Mouse (Mus musculus) hindbrain, embryonic 15.5 days (tissue): ENCODE results near the gene Aspscr1. TPM values are rescaled to one million over a fixed set of nuclear protein-coding genes. Genes with fewer than 3 reads are reported as not detected.
A peak's percentile ranks its signal among the peaks of the same experiment; 100 is the strongest.
"Not testable (repeated sequence)": the region's sequence is repeated elsewhere in the genome, so short reads cannot be mapped to it uniquely, and the experiment has no call there.

Source experiments
- ATAC-seq: fragments of 200-750 bp; cut with Nextera tagmentation; 2 replicates; pipeline ENCODE4 v1.8.0; 2017; ENCODE audit warnings: low read depth, moderate number of reproducible peaks, moderate TSS enrichment; ENCODE audit not compliant: low FRiP score
- H3K27ac ChIP-seq: fragments of 300-500 bp; sonication (generic); replicated peaks from 2 replicates; pipeline ENCODE4 v1.5.1; 2015; ENCODE audit warnings: mild to moderate bottlenecking, inconsistent platforms
- H3K27me3 ChIP-seq: fragments of 300-500 bp; sonication (generic); 2 replicates; pipeline ENCODE4 v1.6.1; 2015; ENCODE audit warnings: control low read depth, inconsistent platforms
- H3K36me3 ChIP-seq: fragments of 300-500 bp; sonication (generic); 2 replicates; pipeline ENCODE4 v1.6.1; 2015; ENCODE audit warnings: control low read depth, inconsistent platforms
- H3K4me1 ChIP-seq: fragments of 300-500 bp; sonication (generic); replicated peaks from 2 replicates; pipeline ENCODE4 v1.6.1; 2015; ENCODE audit warnings: control low read depth, inconsistent platforms
- H3K4me2 ChIP-seq: fragments of 300-500 bp; sonication (generic); 2 replicates; pipeline ENCODE4 v1.6.1; 2015; ENCODE audit warnings: moderate library complexity, mild to moderate bottlenecking, inconsistent platforms
- H3K4me3 ChIP-seq: fragments of 300-500 bp; sonication (generic); 2 replicates; pipeline ENCODE4 v1.5.1; 2015; ENCODE audit warnings: mild to moderate bottlenecking, inconsistent platforms
- H3K9ac ChIP-seq: fragments of 300-500 bp; sonication (generic); 2 replicates; pipeline ENCODE4 v1.6.1; 2015; ENCODE audit warnings: inconsistent platforms
- H3K9me3 ChIP-seq: fragments of 300-500 bp; sonication (generic); 2 replicates; pipeline ENCODE4 v1.6.1; 2016; ENCODE audit warnings: control low read depth, inconsistent platforms
- WGBS: fragments of 180-500 bp; shearing (Covaris S2); methylation state at CpG from one replicate; pipeline ENCODE4 v1.1.7; 2015; 5-methylcytosine and 5-hydroxymethylcytosine counted together
- polyA plus RNA-seq: library from polyadenylated mRNA; unstranded; fragments of >200 nt; fragmentation: Nextera tagmentation; extraction: Ambion mirVana; gene quantifications from 2 replicates; pipeline ENCODE4 v1.2.1, GENCODE M21; 2015

Aspscr1 gene
- polyA plus RNA-seq, 1 experiment from 2014 or later, result 154 TPM

DNA sequence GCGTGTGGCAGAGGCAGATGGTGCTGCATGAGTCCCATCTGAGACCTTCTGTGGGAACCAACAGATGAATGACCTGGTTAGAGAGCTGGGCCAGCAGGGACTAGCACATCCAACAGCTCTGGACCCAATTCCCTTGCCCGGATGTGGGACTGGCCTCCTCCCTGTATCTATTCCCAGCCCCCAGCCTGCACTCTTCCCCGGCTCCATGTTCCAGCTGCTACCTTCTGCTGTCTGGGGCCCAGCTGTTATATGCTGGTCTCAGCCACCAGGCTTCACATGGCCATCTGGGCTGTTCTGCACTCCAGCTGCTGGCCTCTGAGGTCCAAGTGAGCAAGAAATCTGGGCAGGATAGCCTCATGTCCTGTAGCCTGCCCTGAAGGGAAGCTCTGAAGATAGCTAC is 7.4 kb upstream of the Aspscr1 start:
- Histone ChIP-seq H3K36me3 (no peaks in the 10 kb centered on the region), H3K4me3 (no peak overlapping the region), H3K4me2 (no peak overlapping the region), H3K27me3 (peaks cover 47% of the 10 kb centered on the region), H3K27ac (no peak overlapping the region), H3K9ac (no peak overlapping the region), H3K9me3 (no peaks in the 10 kb centered on the region), H3K4me1 (peaks cover 11% of the 10 kb centered on the region)
- ATAC-seq, result no peak
- 58% methylated on average over 3 of the region's 3 CpGs for whole genome bisulfite sequencing

DNA sequence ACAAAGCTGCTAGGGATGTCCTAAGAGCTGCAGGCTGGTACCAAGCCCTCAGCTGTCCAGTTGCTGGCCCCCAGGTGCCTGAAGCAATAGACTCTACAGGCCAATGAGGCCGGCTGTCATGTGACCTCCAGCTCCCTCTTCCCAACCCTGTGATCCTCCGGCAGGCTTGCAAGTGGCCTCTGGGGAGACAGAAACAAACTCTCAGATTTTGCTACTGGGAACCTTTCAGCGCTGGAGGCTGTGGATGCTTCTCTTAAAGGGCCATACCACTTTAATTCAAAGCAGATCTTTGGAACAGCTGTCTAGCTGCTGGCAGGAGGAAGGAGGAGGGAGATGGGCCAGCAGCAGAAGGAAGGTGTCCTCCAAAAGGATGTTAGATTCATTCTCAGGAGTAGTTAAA is 6.2 kb upstream of the Aspscr1 start:
- H3K27me3 ChIP-seq, result peaks cover 35% of the 10 kb centered on the region
- ATAC-seq, result no peak
- no peak overlapping the region for H3K27ac ChIP-seq
- H3K9me3 ChIP-seq, result no peaks in the 10 kb centered on the region
- H3K36me3 ChIP-seq, result no peaks in the 10 kb centered on the region
- H3K4me3 ChIP-seq, result no peak overlapping the region
- H3K4me1 ChIP-seq, result no peaks in the 10 kb centered on the region
- WGBS, result 7% methylated on average over 3 of the region's 3 CpGs
- no peak overlapping the region for H3K9ac ChIP-seq
- no peak overlapping the region for H3K4me2 ChIP-seq

DNA sequence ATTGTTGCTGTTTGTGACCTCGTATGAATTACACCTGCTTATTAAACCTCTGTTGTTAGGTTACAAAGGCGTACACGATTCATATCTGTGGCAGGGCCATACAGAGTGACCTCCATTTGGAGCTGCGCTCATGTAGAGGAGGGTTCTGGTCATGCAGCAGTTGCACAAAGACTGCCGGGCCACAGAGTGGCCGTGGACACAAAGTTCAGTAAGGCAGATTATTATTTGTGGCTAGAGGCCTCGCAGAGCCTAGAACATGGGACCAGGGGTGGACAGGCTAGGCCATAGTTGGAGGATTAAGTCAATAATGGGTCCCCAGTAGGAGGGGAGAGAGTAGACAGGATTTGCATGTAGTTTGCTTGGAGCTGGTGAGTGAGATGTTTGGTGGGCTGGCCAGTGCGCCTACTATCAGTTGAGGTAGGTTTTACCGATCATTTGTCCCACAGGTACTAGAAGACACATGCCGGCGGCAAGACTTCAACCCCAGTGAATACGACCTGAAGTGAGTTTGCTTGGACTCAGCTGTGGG is 885 bp downstream of the Aspscr1 start:
- peak; percentile 20 for ATAC-seq
- WGBS, result 38% methylated on average over 12 of the region's 12 CpGs
- no peaks in the 10 kb centered on the region for H3K9me3 ChIP-seq
- H3K4me1 ChIP-seq, result peaks cover 18% of the 10 kb centered on the region
- no peaks in the 10 kb centered on the region for H3K27me3 ChIP-seq
- peak overlapping the region; percentile 67 for H3K9ac ChIP-seq
- peak overlapping the region; percentile 62 for H3K4me3 ChIP-seq
- H3K4me2 ChIP-seq, result peak overlapping the region; percentile 83
- H3K36me3 ChIP-seq, result peaks cover 5% of the 10 kb centered on the region; the same call in 1 of the 2 replicates
- peak overlapping the region; percentile 93 for H3K27ac ChIP-seq

DNA sequence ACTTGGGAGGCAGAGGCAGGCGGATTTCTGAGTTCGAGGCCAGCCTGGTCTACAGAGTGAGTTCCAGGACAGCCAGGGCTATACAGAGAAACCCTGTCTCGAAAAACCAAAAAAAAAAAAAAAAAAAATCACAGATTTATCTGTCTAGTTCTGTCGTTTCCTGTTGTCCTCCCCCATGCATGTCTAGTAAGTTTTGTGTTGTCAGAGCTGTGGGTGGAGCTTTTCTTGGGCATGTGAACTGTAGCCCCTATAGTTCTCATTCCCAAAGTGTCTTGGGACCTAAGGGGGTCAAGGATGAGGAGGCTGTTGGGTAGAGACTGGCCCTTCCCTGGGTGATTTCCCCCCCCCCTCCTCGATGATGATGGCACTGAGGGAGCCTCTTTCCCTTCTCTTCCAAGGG is 3.1 kb downstream of the Aspscr1 start:
- not testable (repeated sequence) for H3K4me3 ChIP-seq, H3K9ac ChIP-seq, H3K9me3 ChIP-seq, H3K27ac ChIP-seq, H3K4me2 ChIP-seq, ATAC-seq, H3K27me3 ChIP-seq
- 90% methylated on average over 4 of the region's 5 CpGs for WGBS
- Histone ChIP-seq H3K4me1 (peaks cover 18% of the 10 kb centered on the region), H3K36me3 (peaks cover 16% of the 10 kb centered on the region)

DNA sequence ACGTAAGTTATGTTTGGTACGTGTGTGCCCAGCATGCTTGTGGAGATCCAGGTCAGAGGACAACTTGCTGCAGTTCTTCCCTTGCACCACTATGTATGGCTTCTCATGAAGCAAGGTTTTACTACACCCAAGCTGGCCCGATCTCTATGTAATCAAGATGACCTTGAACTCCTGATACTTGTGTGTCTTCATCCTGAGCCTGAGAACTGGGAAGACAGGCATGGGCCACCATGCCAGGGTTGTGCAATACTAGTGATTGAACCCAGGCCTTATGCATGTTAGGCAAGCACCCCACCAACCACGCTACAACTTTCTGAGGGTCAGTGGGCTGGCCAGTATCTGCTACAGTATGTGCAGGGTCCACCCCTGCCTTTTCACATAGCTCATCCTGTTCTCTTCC is 4.2 kb downstream of the Aspscr1 start:
- Histone ChIP-seq H3K9ac (no peak overlapping the region), H3K27me3 (no peaks in the 10 kb centered on the region), H3K4me1 (peaks cover 18% of the 10 kb centered on the region), H3K4me3 (no peak overlapping the region), H3K27ac (no peak overlapping the region), H3K36me3 (peaks cover 22% of the 10 kb centered on the region), H3K4me2 (no peak overlapping the region), H3K9me3 (no peaks in the 10 kb centered on the region)
- 97% methylated on average over 4 of the region's 4 CpGs for WGBS
- no peak for ATAC-seq

- WGBS, result 85% methylated on average over 3 of the region's 3 CpGs
- no peak overlapping the region for H3K9ac ChIP-seq
- no peak overlapping the region for H3K4me2 ChIP-seq
- H3K27me3 ChIP-seq, result no peaks in the 10 kb centered on the region
- peaks cover 4% of the 10 kb centered on the region; the same call in 1 of the 2 replicates for H3K4me1 ChIP-seq
- H3K27ac ChIP-seq, result no peak overlapping the region
- no peak overlapping the region for H3K4me3 ChIP-seq
- ATAC-seq, result no peak
- H3K36me3 ChIP-seq, result peaks cover 27% of the 10 kb centered on the region
- no peaks in the 10 kb centered on the region for H3K9me3 ChIP-seq
These were observed 7.1 kb downstream of the Aspscr1 start for GRCm38 (mm10) chr11:120679909-120680308.

- Histone ChIP-seq H3K4me2 (no peak overlapping the region), H3K9ac (no peak overlapping the region), H3K4me1 (no peaks in the 10 kb centered on the region), H3K4me3 (no peak overlapping the region), H3K27ac (no peak overlapping the region), H3K36me3 (peaks cover 27% of the 10 kb centered on the region), H3K27me3 (no peaks in the 10 kb centered on the region), H3K9me3 (no peaks in the 10 kb centered on the region)
- 95% methylated on average over 5 of the region's 5 CpGs for WGBS
- ATAC-seq, result no peak
These were observed 9.9 kb downstream of the Aspscr1 start for GRCm38 (mm10) chr11:120682683-120683082.

DNA sequence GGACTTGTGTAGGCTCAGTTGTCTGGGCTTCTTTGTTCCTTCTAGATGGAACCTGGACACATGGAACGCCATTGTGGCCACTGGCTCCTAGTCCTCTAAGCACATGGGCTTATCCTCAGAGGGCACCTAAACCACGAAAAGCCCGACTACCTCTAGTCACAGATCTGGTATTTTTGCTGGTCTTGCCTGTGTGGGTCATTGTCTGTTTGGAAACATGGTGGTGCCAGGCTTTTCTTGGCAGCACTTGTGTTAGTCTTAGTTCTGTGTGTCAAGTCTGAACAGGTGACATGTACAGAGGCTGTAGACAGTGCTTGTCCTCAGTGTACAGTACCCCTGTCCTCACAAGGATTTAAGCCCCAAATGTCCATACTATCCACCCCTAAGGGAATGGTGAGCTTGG is 10.8 kb downstream of the Aspscr1 start:
- H3K9ac ChIP-seq, result no peak overlapping the region
- no peaks in the 10 kb centered on the region for H3K9me3 ChIP-seq
- no peak overlapping the region for H3K4me3 ChIP-seq
- H3K27me3 ChIP-seq, result no peaks in the 10 kb centered on the region
- no peak overlapping the region for H3K27ac ChIP-seq
- H3K36me3 ChIP-seq, result peaks cover 23% of the 10 kb centered on the region
- no peak for ATAC-seq
- no peak overlapping the region for H3K4me2 ChIP-seq
- no peaks in the 10 kb centered on the region for H3K4me1 ChIP-seq
- 97% methylated on average over 3 of the region's 3 CpGs for WGBS

- ATAC-seq, result no peak
- Histone ChIP-seq H3K36me3 (peaks cover 21% of the 10 kb centered on the region), H3K9ac (no peak overlapping the region), H3K4me2 (no peak overlapping the region), H3K9me3 (no peaks in the 10 kb centered on the region), H3K4me1 (no peaks in the 10 kb centered on the region), H3K4me3 (no peak overlapping the region), H3K27me3 (no peaks in the 10 kb centered on the region), H3K27ac (no peak overlapping the region)
- WGBS, result 91% methylated on average over 2 of the region's 2 CpGs
These were observed 11.3 kb downstream of the Aspscr1 start for GRCm38 (mm10) chr11:120684086-120684485.

DNA sequence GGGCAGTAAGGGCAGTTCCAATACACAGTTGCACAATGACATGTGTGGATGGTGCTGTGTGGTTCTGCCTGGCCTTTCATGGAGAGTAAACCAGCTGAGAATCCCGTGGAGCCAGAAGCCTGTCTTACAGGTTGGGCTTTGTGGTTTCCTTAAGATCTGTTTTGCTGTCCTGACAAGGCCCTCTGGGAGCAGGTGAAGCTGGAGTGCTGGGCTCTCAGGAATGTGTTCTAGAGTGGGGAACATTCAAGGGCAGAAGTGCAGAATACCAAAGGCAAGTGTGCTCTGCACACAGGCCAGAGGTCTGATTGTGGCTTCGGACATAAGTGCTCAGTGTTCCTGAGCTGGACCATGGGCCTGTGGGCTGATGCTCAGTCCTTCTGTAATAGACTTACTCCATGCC is 11.9 kb downstream of the Aspscr1 start:
- H3K9me3 ChIP-seq, result no peaks in the 10 kb centered on the region
- no peak overlapping the region for H3K4me3 ChIP-seq
- no peak for ATAC-seq
- no peak overlapping the region for H3K4me2 ChIP-seq
- H3K9ac ChIP-seq, result no peak overlapping the region
- H3K27ac ChIP-seq, result no peak overlapping the region
- peaks cover 21% of the 10 kb centered on the region for H3K36me3 ChIP-seq
- H3K27me3 ChIP-seq, result no peaks in the 10 kb centered on the region
- no peaks in the 10 kb centered on the region for H3K4me1 ChIP-seq
- 93% methylated on average over 2 of the region's 2 CpGs for WGBS

DNA sequence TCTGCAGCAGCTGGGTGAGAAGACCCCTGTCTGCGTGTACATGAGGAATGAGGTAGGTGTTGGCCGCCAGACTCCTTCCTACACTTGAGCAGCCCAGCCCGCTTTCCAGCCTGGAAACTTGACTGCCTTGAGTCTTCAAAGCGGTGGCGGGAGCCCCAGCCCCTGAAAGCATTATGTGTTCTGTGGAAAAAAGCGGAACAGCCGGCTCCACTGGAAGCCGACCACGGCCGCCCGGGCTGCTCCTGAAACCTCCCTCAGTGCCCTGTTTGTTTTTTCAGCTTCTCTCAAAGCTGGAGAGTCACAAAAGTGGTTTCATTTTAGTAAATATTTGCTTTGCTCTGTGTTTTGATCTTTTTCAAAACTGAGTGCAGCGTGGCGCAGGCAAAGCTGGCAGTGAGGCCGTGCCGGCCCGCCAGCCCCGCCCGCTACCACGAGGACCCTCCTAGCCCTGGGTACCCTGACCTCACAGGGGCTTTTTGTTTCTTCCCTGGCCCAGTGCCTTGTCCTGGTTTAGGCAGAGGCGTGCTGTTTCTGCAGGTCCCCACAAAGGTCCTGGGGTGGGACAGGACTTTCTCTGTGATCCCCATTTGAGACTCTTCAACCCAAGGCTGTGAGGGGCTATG is 14.0 kb downstream of the Aspscr1 start:
- Histone ChIP-seq H3K9me3 (no peaks in the 10 kb centered on the region), H3K9ac (no peak overlapping the region), H3K27me3 (no peaks in the 10 kb centered on the region), H3K4me2 (no peak overlapping the region), H3K4me1 (no peaks in the 10 kb centered on the region), H3K27ac (0 out of 2 replicates have a peak overlapping the region, but pooled peaks have one; percentile 2), H3K36me3 (peaks cover 4% of the 10 kb centered on the region; the same call in 1 of the 2 replicates), H3K4me3 (no peak overlapping the region)
- ATAC-seq, result no peak
- 78% methylated on average over 20 of the region's 20 CpGs for whole genome bisulfite sequencing

DNA sequence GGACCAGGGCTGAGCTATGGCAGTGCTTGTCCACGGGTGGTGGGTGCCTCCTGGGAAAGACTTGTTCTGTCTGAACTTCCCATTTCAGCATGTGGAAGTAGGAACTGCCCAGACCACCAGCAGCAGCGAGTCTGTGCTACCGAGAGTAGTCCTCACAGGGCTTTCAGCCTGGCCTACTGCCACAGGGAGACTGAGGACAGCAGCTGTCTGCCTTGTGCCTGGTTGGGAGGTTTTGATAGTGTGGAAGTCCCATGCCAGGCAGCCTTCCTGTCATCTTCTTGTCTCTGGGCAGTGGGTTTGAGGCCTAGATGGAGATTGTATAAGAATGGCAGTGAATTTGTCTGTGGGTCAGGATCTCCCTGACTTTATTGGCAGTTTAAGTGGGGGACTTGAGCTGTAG is 16.6 kb downstream of the Aspscr1 start:
- no peaks in the 10 kb centered on the region for H3K4me1 ChIP-seq
- H3K9me3 ChIP-seq, result no peaks in the 10 kb centered on the region
- H3K27me3 ChIP-seq, result no peaks in the 10 kb centered on the region
- 90% methylated on average over 3 of the region's 3 CpGs for WGBS
- no peak for ATAC-seq
- H3K36me3 ChIP-seq, result peaks cover 3% of the 10 kb centered on the region; the same call in 1 of the 2 replicates
- no peak overlapping the region for H3K9ac ChIP-seq
- no peak overlapping the region for H3K4me2 ChIP-seq
- no peak overlapping the region for H3K4me3 ChIP-seq
- H3K27ac ChIP-seq, result no peak overlapping the region
